Mouse (Mus musculus): ENCODE data around the gene Btbd3.
A peak's percentile ranks its signal among the peaks of the same experiment; 100 is the strongest.

The Btbd3 gene

DNA sequence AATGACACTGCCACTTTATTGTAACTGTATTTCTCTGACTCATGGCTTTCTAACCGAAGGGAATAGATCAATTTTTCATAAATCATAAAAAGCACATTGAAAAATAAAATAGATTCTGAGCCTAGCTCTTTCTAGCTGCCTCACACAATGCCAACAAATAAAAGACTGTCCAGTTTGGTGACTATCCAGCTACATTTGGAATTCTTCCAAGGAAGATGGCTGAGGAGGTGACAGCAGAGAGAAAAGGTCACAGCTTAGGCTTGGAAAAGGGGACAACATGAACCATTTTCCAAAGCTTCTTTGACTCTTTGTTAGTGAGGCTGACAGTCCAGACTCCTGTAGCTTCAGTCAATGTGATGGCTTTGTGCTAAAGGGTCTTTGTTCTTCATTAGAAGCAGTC lies 132.2 kb downstream of the Btbd3 start:
- no peak for DNase-seq (ENCODE audit: low spot score)

DNA sequence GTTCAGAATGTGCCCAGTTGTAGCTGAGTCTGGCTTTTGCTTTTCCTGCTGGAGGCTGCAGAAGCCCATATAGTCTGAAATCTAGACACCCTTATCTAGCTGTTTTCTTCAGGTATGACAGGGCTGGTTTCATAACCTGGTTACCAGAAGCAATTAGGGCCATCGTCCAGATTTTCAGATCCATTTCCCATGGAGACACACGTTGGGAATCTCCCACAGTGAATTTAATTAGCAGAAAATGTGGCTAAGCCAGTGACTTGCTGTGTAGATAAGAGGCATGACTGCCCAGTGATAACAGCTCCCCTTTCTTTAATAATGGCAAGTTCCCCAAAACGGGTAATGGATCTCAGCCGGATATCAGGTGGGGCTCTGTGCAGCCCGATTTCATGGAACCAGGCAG lies 146.7 kb downstream of the Btbd3 start:
- no peak for DNase-seq (ENCODE audit: low spot score)

DNA sequence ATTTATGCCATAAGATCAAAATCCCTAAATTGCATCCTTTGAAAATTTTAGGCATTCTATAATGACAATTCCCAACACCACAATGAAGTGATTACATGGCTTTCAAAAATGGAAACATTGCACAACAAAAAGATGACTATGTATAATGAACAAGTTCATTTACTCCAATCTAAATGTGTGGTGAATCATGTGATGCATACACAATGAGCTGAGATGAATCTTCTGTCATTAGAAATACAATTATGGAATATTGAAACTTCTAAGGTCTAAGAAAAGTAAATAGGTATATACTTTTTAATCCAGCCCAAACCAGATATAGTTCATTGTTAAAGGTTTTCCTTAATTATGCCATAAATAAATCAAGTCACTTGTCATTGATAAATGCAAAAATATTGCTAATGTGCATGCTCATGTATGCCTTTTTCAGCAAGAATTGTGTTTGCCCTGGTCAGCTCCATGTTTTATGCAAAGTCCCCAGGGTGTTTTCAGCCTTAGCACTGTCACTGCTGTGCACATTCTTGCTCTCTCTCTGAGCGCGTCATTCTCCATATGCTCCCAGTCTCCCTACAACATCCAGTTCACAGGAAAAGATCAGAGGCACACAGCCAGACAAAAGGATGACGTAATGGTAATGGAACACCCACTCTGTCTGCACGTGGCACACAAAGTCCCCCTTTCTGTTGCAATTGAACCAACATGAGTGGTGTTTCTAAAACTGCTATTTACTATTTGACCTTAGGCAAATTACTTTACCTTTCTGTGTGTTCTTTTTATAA lies 149.6 kb downstream of the Btbd3 start:
- no peak for DNase-seq (ENCODE audit: low spot score)

DNA sequence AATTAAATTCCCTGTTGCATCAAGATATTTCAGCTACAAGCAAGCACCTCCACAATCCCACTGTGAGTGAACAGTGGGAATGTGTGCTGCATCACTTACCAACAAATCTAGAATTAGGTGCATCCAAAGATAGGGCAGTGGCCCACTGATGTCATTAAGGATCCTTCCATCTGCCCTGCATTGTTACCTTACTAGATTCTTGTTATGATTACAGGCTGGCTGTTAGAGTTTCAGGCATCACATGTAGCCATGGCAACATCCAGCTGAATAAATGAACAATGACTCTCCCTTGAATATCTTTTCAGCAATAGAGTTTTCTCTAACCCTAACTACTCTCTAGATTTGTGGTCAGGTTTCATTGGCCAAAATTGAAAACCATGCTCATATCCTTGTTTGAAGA lies 150.3 kb downstream of the Btbd3 start:
- no peak for DNase-seq (ENCODE audit: low spot score)

DNA sequence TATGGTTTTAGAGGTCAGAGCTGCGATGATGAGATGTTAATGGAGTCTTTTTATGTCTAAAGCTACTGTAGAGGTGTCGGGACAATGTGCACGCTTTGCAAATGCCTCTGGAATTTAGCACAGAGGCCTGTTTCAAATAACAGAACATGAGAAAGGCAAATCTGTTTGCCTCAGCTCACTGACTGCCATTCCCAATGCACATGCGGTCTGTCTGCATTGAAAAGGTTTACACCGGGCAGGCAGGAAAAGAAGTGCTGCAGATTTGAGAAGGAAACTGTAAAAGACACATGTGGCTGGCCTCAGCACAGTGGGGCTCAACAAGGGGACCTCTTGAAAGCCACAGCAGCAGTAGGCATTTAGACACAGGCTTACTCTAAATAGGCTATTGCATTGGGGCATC lies 156.2 kb downstream of the Btbd3 start:
- no peak for DNase-seq (ENCODE audit: low spot score)

DNA sequence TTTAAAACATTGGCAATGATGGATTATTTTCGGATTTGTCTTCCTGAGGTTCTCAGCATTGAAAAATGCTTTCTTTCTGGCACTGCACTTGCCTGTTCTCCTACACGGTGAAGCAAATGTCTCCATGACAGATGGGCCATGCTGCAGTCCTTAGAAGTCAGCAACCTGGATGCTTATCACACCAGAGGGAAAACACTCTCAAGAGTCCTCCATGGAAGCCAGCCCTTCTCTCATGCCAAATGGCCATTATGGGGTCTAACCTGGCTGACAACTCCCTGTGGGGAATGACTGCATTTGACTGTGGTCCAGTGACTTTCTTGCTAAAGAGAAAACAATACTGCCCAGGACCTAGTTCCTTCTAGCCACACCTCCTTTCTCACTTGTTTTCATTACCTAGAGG lies 166.0 kb downstream of the Btbd3 start:
- no peak for DNase-seq (ENCODE audit: low spot score)

DNA sequence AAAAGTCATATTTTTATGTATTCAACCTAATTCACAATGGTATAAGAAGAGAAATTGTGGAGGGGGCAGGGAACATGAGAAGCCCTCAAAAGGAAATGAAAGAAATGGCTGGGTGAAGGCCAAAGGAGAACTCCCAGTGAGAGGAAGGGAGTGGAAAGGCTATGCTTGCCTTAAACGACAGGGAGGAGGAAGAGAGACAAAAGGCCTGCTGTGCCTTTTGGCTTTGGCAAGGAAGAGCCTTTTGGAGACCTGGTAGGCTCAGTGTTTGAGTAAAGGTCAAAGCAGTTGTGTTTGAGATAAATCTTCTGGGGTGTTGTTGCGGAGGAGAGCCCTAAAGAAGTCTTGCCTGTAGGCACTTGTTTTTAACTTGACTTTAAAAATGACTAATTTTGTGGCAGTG lies 175.6 kb downstream of the Btbd3 start:
- DNase-seq (ENCODE audit: low spot score): no peak

DNA sequence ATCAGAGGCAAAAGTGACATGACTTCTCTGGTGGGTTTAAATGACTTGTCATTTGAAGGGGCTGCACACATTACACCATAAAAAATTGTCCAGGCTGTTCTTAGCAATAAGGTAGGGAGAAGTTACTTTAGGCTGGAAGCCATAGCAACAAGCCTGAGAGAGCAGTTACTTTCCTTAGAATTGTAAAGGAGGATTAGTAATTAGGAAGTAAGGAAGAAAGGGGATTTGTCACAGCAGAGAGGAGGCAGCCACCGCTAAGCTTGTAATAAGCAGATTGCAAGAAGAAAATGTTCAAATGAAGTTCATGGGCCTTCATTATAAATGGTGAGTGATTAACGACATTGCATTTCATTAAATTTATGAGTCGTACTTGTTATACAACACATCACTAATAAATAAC lies 190.1 kb downstream of the Btbd3 start:
- DNase-seq (ENCODE audit: low spot score): no peak

DNA sequence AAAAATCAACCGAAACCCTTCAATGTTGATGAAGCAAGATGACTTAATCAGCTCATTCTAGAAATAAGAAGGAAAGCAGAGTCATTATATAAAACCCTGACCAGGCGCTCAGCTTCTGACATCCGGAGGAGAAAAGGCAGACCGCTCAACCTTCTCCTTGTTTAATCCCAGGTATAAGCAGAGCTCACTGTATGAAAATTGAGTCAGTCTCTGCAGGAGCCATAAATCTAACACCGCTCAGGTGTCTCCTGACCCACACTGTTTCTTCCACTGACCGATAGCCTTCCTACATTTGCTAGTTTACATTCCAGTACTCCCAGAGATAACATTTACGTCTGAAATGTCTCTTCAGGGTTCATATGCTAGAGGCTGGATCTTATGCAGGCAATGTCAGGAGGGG lies 190.6 kb downstream of the Btbd3 start:
- no peak for DNase-seq (ENCODE audit: low spot score)

DNA sequence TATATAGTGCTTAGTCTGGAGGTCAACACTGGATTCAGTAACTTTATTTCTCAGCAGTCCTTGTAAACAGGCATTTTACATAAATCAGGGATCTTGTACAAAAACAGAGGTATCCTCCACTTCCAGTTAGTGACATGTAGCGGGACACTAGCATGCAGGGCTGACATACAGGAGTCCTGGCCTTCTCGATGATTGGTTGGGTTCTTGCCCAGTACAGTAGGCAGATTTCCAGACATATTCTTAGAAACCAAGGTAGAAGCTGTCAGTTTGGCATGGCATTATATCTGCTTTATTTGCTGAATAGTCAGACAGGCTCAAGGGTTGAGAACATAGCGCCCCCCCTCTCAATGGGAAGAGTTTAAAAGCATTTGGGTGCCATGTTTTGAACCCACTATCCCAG lies 191.3 kb downstream of the Btbd3 start:
- no peak for DNase-seq (ENCODE audit: low spot score)

DNA sequence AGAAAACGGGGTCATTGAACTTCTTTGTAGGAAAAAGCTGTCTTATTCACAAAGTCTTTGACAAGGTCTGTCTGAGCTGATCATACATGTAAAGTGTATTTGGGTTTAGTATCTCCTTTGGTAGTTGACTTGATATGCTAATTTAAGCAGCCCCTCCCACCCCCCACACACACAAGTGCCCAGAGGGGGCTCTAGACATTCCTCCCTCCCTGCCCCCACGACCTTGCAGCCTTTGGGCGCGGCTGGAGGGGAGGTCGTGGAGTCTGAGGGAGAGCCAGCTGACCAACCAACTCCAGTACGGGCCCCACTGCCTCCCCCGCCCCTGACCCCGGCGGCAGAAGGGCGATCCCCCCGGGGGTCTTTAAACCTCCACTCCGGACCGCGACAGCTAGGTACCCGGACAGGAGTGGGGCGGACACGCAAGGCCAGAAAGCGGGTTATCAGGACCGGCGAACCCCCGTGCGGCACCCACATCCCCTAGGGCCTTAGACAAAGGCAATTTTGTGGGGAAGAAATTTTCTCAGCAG lies 211.7 kb downstream of the Btbd3 start:
- no peak for DNase-seq (ENCODE audit: low spot score)

DNA sequence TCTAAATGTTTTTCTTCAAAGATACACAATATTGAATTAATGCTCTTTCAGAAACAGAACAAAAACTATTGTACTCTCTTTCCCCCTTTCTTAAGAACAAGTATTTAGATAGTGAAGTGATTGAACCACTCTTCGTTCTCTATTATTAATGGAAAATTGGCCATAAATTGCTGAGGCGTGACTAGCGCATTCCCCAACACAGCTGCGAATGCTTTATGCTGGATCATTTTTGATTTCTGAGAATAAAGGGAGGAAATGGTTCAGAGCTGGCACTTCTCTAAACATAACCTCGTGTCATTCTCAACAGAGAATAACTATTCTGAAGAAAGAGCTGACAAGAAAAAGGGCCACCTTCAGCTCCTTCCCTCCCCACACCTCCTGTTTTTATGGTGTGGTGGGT lies 217.0 kb downstream of the Btbd3 start:
- DNase-seq (ENCODE audit: low spot score): no peak

DNA sequence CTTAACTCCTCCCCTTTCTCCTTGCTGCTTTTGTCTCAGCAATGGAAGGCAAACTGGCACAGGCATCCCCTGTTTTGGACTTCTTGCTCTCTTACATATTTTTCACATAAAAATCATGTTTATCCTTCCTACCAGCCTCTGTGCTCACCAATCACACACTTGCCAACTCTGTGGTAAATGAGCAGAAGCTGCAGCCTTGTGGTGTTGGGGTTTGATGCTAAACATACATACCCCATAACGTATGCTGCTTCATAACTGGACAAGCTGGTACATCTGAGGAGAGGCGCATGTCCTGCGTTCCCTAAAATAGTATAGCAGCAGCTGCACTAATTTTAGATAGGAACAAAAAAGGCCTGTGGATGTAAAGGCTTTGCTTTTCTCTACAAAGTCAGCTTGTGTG lies 220.1 kb downstream of the Btbd3 start:
- DNase-seq (ENCODE audit: low spot score): no peak

DNA sequence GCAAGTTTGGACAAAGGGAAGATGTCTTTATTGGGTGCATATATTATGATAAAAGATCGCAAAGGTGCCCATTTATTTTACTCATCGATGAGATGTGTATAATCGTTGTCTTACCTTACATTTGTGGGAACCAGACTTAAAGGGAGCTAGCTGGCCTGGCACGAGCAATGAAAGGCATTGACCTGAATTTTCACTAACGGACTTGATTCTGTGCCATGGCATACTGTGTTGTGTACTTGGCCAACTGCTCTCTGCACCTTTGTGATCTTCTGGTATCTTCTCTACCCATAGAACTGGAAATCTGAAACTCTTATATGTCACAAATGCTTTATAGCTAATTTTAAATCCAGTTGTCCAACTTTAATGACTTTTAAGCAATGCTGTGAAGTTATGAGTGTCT lies 220.9 kb downstream of the Btbd3 start:
- no peak for DNase-seq (ENCODE audit: low spot score)

DNA sequence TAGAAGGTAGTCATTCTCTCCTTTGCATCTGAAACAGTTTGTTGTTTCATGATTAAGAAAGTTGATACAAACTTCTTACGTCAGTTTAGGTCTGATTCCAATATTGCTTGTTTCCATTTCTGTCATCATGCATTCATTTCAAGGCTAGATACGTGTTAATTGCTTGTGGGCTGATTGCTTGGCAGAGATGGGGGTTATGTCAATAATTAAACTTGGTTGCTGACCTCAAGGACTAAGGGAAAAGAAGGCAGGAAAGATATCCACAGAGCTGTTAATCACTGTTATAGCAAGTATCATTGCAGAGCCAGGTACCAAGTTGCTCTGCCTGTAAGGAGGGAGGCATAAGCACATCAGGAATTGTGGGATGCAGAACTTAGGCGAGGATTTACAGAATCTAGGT lies 226.2 kb downstream of the Btbd3 start:
- no peak for DNase-seq (ENCODE audit: low spot score)

DNA sequence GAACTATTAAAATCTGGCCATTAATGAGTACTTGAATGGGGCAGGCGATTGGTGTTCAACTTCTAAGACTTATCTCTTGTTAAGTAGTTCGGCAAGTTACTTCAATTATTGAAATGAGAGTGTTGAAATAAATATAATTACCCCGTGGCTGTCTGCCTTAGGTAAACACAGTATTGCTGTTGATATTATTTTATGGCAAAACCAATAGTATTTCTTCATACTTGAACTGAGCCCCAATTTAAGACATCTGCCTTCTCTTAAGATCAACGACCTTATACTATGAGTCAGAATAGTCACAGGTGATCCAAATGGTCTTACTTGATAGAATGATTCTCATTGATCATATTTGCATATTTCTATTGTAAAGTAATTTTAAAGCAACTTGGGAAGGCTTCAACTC lies 228.5 kb downstream of the Btbd3 start:
- no peak for DNase-seq (ENCODE audit: low spot score)

DNA sequence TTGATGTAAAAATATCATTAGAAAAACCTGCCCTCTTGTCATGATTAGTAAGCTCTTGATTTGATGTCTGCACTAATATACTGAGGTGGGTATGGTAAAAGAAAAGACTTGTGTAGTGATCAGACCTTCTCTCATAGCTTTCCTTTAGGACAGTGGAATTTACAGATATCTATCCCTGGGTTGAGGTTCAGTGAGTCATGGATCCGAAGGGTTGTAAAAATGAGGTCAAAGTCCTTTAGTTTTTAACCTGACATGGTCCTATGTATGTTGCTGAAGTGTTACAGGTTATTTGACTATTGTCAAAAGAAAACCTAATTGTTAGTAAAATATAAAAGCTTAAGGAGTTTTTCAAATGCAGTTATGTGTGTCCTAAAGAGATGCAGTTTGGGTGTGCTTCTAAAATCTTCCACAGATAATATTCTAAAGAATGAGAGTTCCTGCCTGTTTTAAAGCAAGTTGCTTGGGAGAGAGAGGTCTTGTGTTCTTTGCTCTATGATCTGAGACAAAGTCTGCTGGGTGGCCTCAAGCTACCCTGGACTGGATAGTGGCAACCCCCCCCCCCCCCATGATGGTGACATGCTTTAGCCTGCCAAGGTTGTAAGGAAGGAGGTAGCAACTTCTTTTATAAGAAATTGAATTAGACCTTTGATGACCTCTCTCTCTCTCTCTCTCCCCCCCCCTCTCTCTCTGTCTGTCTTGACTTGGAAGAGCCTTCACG lies 234.5 kb downstream of the Btbd3 start:
- no peak for DNase-seq (ENCODE audit: low spot score)

DNA sequence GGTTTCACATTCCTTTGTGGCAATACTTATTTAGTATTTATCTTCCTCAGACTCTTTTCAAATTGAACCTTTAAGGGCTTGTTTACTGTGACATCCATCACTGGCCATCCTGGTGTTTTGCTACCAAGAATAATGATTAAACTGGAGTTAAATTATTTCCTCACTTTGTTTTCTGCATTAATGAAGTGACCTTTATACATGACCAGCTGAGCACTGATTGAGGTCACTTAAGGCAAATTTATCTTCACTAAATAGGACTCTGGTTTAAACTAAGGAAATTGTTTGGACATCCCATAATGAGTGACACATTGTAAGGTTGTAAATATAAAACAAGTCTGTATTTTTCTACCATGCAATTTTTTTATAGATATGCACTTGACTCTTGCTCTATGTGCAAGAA lies 235.8 kb downstream of the Btbd3 start:
- no peak for DNase-seq (ENCODE audit: low spot score)

DNA sequence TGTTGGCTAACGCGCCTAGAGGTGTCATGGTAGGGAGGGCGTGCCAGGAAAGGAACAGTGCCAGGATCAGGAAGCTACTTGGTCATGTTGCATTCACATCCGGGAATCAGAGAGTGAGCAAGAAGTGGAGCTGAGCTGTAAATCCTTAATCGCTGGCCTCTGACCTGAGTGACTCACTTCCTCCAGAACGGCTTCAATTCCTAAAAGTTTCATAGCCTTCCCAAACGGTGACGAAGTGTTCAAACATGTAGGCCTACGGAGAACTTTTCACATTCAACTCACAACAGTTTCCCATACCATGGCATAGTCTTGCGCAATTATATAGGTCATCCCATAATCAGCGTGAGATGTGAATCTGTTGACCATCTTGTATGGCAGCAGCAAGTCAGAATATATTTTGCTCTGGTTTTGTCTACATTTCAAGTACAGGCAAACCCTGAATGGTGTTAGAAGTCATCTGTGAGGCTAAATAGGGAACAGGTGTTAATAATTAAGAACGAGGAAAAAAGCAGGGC lies 247.6 kb downstream of the Btbd3 start:
- DNase-seq (ENCODE audit: low spot score): peak; percentile 47

DNA sequence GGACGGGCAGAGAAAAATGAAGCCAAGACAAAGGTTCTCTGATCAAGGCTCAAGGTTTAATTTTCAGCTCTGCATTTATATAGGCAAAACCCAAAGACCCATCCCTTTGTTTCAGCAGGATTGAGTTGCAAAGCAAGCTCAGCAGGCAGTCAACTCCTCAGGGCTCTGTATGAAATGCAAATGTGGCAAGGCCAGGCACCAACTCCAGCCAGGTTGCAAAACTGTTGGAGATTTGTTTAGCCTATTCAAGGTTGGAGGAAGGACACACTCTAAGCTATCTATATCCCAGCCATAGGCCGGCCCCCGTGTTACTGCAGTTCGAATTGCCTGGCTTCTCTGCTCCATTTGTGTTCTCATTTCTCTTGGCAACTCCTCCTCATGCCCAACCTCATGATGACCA lies 259.2 kb downstream of the Btbd3 start:
- DNase-seq (ENCODE audit: low spot score): no peak

DNA sequence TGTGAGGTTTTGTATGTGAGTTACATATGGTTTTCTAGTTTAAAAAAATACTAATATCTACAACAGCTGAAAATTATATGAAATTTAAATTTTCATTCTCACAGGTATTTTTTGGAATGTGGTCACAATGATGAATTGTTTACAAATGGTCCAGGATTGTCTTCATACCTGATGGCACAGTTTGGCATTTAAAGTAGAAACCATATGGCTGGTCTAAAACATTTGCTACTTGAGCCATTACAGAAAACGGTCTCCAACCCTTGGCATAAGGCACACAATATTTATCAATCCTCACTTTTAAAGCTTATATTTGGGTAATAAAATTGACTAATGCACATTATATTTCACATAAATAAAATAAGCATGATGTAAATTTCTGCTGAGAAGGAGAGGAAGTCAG lies 272.1 kb downstream of the Btbd3 start:
- no peak for DNase-seq (ENCODE audit: low spot score)

DNA sequence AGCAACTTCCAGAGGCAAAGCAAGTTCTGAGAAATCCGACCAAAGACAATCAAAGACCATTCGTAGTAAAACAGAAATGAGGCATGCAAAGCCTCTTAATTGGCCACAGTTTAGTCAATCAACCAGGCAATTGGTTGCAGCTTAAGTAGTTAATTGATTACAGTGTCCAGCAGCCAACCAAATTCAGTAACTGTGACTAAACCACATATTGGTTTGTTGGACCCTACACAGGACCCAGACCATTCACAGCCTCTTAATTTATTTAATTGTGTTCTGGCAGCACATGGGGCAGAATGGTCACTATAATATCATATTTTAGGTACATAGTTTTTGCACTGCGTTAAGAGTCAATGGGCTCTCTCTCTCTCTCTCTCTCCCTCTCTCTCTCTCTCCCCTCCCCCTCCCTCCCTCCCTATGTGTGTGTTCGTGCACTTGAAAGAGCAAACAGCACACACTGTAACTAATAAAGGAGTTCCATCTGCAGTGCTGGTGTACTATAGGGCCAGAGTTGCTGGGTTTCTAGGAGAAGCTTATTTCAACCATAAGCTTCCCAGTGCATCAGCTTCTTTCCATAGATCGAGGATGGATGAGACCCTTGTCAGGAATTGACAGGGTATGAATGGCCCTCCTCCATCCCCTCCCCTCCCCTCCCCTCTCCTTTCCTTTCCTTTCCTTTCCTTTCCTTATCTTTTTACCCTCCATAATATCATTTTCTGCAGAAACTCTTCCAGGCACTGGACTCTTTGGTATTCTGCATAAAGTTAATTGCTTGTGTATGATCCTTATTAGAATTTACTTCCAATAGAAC lies 275.0 kb downstream of the Btbd3 start:
- DNase-seq (ENCODE audit: low spot score): no peak

DNA sequence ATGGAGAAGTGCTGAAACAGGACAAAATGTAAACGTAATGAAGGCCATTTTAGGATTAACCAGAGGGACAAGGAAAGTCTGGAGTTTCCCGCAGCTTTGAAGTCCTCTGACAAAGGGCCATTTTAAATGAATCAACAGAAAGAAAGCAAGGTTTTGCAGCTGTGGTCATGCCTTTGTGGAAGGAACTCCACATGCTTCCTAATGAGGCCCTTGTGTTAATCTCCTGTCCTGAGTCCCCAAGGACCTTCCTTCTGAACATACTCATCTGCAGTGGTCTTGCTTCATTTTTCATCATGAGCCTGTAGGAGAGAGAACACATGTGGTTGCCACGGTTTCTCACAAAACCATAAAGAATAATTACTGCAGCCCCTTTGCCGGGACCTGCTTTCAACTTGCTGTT lies 275.6 kb downstream of the Btbd3 start:
- no peak for DNase-seq (ENCODE audit: low spot score)

Data from urinary bladder, postnatal 14 days (tissue).